Mouse (Mus musculus) G1E (cell line): ENCODE results near the gene Lrrc46. TPM values are rescaled to one million over a fixed set of nuclear protein-coding genes. Genes with fewer than 3 reads are reported as not detected.
A peak's percentile ranks its signal among the peaks of the same experiment; 100 is the strongest.

Experiments used
- ATAC-seq: 2 replicates; pipeline ENCODE4 v1.8.0; 2016; ENCODE audit warnings: mild to moderate bottlenecking; ENCODE audit not compliant: insufficient number of reproducible peaks, poor library complexity, low FRiP score, severe bottlenecking; ENCODE audit errors: extremely low read depth
- DNase-seq: peaks from one replicate; pipeline ENCODE4 v3.0.0; 2012; ENCODE audit warnings: low spot score
- H3K27me3 ChIP-seq: 2 replicates; pipeline ENCODE4 v1.6.1; 2012; ENCODE audit warnings: mild to moderate bottlenecking, low read length, inconsistent platforms; ENCODE audit not compliant: insufficient read depth
- H3K36me3 ChIP-seq: replicated peaks from 2 replicates; pipeline ENCODE3; 2012; ENCODE audit warnings: mild to moderate bottlenecking, inconsistent platforms
- H3K4me1 ChIP-seq: 2 replicates; pipeline ENCODE4 v1.6.1; 2012; ENCODE audit warnings: low read depth, low read length, inconsistent platforms, mixed read lengths; ENCODE audit not compliant: insufficient read depth
- H3K4me3 ChIP-seq: 2 replicates; pipeline ENCODE4 v1.5.1; 2012; ENCODE audit warnings: low read depth, mild to moderate bottlenecking, inconsistent platforms, low read length, moderate library complexity, mixed read lengths
- H3K9me3 ChIP-seq: replicated peaks from 2 replicates; pipeline ENCODE4 v1.6.1; 2012; ENCODE audit warnings: inconsistent platforms
- CTCF ChIP-seq: IDR thresholded peaks from 2 replicates; pipeline ENCODE4 v1.5.1; 2012; ENCODE audit warnings: low read depth, low read length, inconsistent platforms, mixed read lengths
- GATA1 ChIP-seq: IDR thresholded peaks from 2 replicates; pipeline ENCODE4 v1.6.1; 2012; ENCODE audit warnings: borderline replicate concordance, low read length, inconsistent platforms, mixed read lengths
- GATA2 ChIP-seq: IDR thresholded peaks from 2 replicates; pipeline ENCODE4 v1.6.1; 2012; ENCODE audit warnings: low read depth, low read length, inconsistent platforms, borderline replicate concordance
- POLR2AphosphoS5 ChIP-seq: IDR thresholded peaks from 2 replicates; pipeline ENCODE4 v1.6.1; 2012; ENCODE audit warnings: low read depth, low read length, inconsistent platforms; ENCODE audit not compliant: insufficient replicate concordance
- TAL1 ChIP-seq: conservative IDR thresholded peaks from 2 replicates; pipeline ENCODE4 v1.6.1; 2012; ENCODE audit warnings: low read depth, low read length, inconsistent platforms, mixed read lengths
- polyA plus RNA-seq: library from polyadenylated mRNA; stranded (reverse); fragments of >175 nt; gene quantifications from 2 replicates; pipeline ENCODE4 v1.2.3, GENCODE M21; 2012
- total RNA-seq, 2 experiments: library from RNA; stranded (forward) in 1 of 2; stranded (reverse) in 1 of 2; fragments of 200-1000 nt in 1 of 2; fragments of >200 nt in 1 of 2; fragmentation: Nextera tagmentation in 1 of 2; gene quantifications; 2 replicates each; pipeline ENCODE4 v1.2.3; 2014 to 2017

The Lrrc46 gene
- total and polyA plus RNA-seq, 3 experiments: 0.20 to 0.60 (median 0.44) TPM

- Histone ChIP-seq H3K4me3 (no peak overlapping the region), H3K4me1 (peaks cover 43% of the 10 kb centered on the region), H3K36me3 (peaks cover 74% of the 10 kb centered on the region), H3K9me3 (no peaks in the 10 kb centered on the region), H3K27me3 (no peaks in the 10 kb centered on the region)
- TF ChIP-seq CTCF (no peak), TAL1 (no peak), POLR2AphosphoS5 (no peak), GATA1 (no peak), GATA2 (no peak)
- ATAC-seq (no peak), DNase-seq (no peak)
Observed at GRCm38 (mm10) chr11:97049492-97050085, 8.4 kb upstream of the Lrrc46 start.

- no peak for DNase-seq
- peaks cover 51% of the 10 kb centered on the region for H3K4me1 ChIP-seq
- ATAC-seq: no peak
- no peaks in the 10 kb centered on the region for H3K27me3 ChIP-seq
- no peak overlapping the region for H3K4me3 ChIP-seq
- peaks cover 76% of the 10 kb centered on the region for H3K36me3 ChIP-seq
- H3K9me3 ChIP-seq: no peaks in the 10 kb centered on the region
- TF ChIP-seq GATA2 (no peak), CTCF (no peak), TAL1 (no peak), GATA1 (no peak), POLR2AphosphoS5 (no peak)
Observed at GRCm38 (mm10) chr11:97048090-97048650, 7.0 kb upstream of the Lrrc46 start.

DNA sequence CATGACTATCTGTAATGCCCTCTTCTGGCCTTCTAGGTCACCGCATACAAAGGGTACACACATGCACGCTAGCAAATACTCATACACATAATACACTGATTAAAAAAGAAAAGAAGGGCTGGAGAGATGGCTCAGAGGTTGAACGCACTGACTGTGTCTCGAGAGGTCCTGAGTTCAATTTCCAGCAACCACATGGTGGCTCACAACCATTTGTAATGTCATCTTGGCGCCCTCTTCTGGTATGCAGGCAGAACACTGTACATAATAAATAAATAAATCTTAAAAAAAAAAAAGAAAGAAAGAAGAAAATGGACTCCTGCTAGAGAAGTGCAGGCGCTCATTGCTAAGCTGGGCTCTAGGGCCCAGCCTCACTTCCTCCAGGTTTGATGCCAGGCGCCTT is 4.7 kb upstream of the Lrrc46 start:
- TF ChIP-seq GATA2 (no peak), GATA1 (no peak), TAL1 (no peak), CTCF (0 out of 2 replicates have a peak, but pooled peaks have one; percentile 7)
- no peaks in the 10 kb centered on the region for H3K27me3 ChIP-seq
- H3K36me3 ChIP-seq: peaks cover 74% of the 10 kb centered on the region
- DNase-seq (no peak), ATAC-seq (no peak)
- peaks cover 45% of the 10 kb centered on the region for H3K4me1 ChIP-seq
- H3K4me3 ChIP-seq: no peak overlapping the region
- H3K9me3 ChIP-seq: no peaks in the 10 kb centered on the region

DNA sequence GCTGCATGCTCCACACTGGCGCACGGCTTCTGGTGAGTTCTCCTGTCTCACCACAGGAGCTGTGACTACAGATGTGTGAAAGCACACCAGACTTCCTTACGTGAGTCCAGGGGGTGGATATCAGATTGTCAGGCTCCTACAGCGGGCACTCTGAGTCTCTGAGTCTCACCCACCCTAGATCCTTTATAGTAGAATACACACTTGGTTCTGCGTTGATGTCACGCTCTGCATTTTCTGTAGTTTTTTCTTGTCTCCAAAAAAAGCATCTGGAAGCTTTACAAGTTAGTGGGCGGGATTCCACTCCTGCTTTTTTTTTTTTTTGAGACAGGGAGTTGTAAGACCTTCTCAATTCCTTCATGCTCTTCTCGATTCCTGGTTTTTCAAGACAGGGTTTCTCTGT is 3.7 kb upstream of the Lrrc46 start:
- no peak for TF ChIP-seq POLR2AphosphoS5
- no peak for TF ChIP-seq TAL1
- TF ChIP-seq GATA1: no peak
- no peak for TF ChIP-seq GATA2
- TF ChIP-seq CTCF: no peak
- no peaks in the 10 kb centered on the region for H3K9me3 ChIP-seq
- no peak for ATAC-seq
- H3K4me3 ChIP-seq: no peak overlapping the region
- no peak for DNase-seq
- peaks cover 74% of the 10 kb centered on the region for H3K36me3 ChIP-seq
- H3K27me3 ChIP-seq: no peaks in the 10 kb centered on the region
- peaks cover 43% of the 10 kb centered on the region for H3K4me1 ChIP-seq

DNA sequence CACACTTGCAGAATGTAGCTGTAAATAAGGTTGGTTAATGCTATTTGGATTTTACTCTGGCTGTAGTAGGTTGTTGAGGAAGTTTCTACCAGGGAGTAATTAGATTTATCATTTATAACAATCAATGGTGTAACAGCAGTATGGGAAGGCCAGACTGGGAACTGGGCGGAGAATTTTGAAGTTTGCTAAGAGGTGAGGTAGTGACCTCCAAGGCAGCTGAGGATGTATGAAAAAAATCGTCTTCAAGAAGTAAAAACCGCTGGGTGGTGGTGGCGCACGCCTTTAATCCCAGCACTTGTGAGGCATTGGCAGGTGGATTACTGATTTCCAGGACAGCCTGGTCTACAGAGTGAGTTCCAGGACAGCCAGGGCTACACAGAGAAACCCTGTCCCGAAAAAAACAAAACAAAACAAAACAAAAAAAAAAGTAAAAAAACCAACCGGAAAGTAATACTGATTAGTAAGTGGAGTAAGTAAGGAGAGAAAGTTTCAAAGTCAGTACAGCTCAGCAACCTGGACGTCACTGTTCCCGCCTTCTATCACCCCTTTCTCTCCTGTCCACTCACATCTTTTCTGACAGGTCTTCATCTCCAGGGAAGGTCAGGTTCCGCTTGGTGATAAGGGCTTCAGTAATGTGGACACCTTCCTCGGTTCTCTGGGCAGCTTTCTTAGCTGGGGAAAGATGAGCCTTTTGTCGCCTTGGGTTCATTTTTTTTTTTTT is 746 bp downstream of the Lrrc46 start:
- Histone ChIP-seq H3K4me1 (peaks cover 33% of the 10 kb centered on the region), H3K36me3 (peaks cover 30% of the 10 kb centered on the region), H3K4me3 (peak overlapping the region; percentile 84), H3K27me3 (peaks cover 7% of the 10 kb centered on the region), H3K9me3 (no peaks in the 10 kb centered on the region)
- ATAC-seq: no peak
- TF ChIP-seq GATA1: no peak
- no peak for TF ChIP-seq TAL1
- DNase-seq: no peak

DNA sequence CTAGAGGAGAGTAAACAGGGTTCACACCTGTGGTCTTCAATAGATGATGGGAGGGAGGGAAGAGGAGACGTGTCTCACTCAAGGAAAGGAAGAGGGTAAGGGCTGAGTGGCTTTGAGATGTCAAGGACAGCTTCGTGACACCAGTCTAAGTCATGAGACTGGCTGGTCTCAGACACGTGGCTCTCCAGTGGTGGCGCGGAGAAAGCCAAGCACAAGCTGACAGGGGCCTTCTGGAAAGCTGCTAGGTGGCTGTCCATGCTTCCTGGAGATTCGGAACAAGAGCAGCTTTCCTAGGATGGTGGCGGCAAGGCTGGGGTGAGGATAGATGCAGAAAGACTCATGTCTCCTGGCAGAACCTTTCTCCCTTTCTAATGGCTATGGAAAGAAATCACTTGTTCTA is 2.3 kb downstream of the Lrrc46 start:
- no peaks in the 10 kb centered on the region for H3K9me3 ChIP-seq
- no peak overlapping the region for H3K4me3 ChIP-seq
- DNase-seq (no peak), ATAC-seq (no peak)
- TF ChIP-seq GATA2 (no peak), TAL1 (no peak), CTCF (no peak), POLR2AphosphoS5 (no peak)
- H3K4me1 ChIP-seq: peaks cover 36% of the 10 kb centered on the region
- H3K27me3 ChIP-seq: peaks cover 7% of the 10 kb centered on the region
- H3K36me3 ChIP-seq: peaks cover 24% of the 10 kb centered on the region
